Mouse (Mus musculus): ENCODE results near the gene Gm13941. TPM values are rescaled to one million over a fixed set of nuclear protein-coding genes. Genes with fewer than 3 reads are reported as not detected.

The Gm13941 gene
- polyA plus RNA-seq (2015; fragmentation: Nextera tagmentation; extraction: Ambion mirVana), result not detected in 2 replicates

DNA sequence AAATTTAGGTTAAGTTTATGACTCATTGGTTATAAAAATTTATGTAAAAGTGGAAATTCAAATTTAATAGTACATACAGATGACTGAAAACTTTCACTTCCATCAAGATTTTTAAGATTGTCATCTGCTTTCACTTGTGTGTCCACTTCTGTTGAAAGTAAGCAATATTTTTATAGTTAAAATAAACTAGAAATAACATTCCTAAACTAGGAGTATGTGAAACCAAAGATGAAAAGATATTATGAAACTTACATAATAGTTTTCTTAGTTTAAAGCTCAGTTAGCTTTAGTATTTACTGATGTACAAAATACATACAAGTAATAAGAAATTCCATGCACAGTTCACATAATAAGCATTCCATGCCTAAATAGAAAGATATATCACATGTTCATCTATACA is at the start of gene Gm13941:
Gm13941 (minus strand) TSS at position 101 of the 400 bp plus-strand sequence.

DNA sequence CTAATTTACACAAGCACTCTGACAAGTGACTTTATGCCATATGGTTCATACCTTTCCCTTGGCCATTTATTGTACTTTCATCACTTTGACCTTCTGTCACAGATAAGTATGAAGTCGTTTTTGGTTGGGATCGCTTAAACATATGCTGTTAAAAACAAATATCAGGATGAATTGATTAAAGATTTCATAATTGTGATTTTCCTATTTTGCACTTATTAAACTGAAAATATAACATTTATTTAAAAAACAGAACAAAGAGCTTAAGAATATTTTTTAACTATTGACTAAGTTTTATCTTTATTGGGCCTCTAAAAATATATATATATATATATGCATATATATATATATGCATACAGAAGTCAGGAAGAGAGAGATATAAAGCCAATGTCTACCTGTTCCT is 47.1 kb upstream of the Gm13941 start, which contains the start of gene Gm15130:
Gm15130 (minus strand) TSS at position 101 of the 400 bp plus-strand sequence.

Other genes starting within 250 kb of the Gm13941 start
- 0.09 and 0.28 TPM in 2 replicates for gene Ano3, start 155.1 kb downstream of the Gm13941 start, polyA plus RNA-seq (2015; fragmentation: Nextera tagmentation; extraction: Ambion mirVana)
- gene Gm15130, start 47.0 kb upstream of the Gm13941 start, polyA plus RNA-seq (2015; fragmentation: Nextera tagmentation; extraction: Ambion mirVana), result not detected in 2 replicates
- not detected in 2 replicates for gene 4930430A15Rik, start 123.6 kb upstream of the Gm13941 start, polyA plus RNA-seq (2015; fragmentation: Nextera tagmentation; extraction: Ambion mirVana)
- not detected in 2 replicates for gene Olfr1275, start 129.3 kb upstream of the Gm13941 start, polyA plus RNA-seq (2015; fragmentation: Nextera tagmentation; extraction: Ambion mirVana)
- gene Olfr1276, start 148.5 kb upstream of the Gm13941 start, polyA plus RNA-seq (2015; fragmentation: Nextera tagmentation; extraction: Ambion mirVana), result not detected in 2 replicates
- not detected in 2 replicates for gene Olfr1277, start 168.1 kb upstream of the Gm13941 start, polyA plus RNA-seq (2015; fragmentation: Nextera tagmentation; extraction: Ambion mirVana)
- not detected in 2 replicates for gene Olfr1278, start 184.2 kb upstream of the Gm13941 start, polyA plus RNA-seq (2015; fragmentation: Nextera tagmentation; extraction: Ambion mirVana)
- gene Olfr1279, start 194.7 kb upstream of the Gm13941 start, polyA plus RNA-seq (2015; fragmentation: Nextera tagmentation; extraction: Ambion mirVana), result not detected in 2 replicates
- gene Olfr1280, start 208.0 kb upstream of the Gm13941 start, polyA plus RNA-seq (2015; fragmentation: Nextera tagmentation; extraction: Ambion mirVana), result not detected in 2 replicates
- not detected in 2 replicates for gene Olfr1281, start 220.5 kb upstream of the Gm13941 start, polyA plus RNA-seq (2015; fragmentation: Nextera tagmentation; extraction: Ambion mirVana)
- gene Olfr1282, start 230.1 kb upstream of the Gm13941 start, polyA plus RNA-seq (2015; fragmentation: Nextera tagmentation; extraction: Ambion mirVana), result not detected in 2 replicates